Mouse (Mus musculus): ENCODE measurements around the gene Gga1. TPM values are rescaled to one million over a fixed set of nuclear protein-coding genes. Genes with fewer than 3 reads are reported as not detected.
A peak's percentile ranks its signal among the peaks of the same experiment; 100 is the strongest.

The Gga1 gene
- total and polyA plus RNA-seq, 2 experiments from 2014 or later, result 40.0 to 41.2 TPM

GRCm38 (mm10) chr15:78898507-78899001 lies 21.6 kb downstream of the Gga1 start:
- H3K9me3 ChIP-seq (ENCODE audit: low read length), result no peaks in the 10 kb centered on the region

GRCm38 (mm10) chr15:78899409-78899739 lies 22.4 kb downstream of the Gga1 start, which contains the start of gene Gm49510:
Gene Gm49510 (plus strand): TSS chr15:78899667.
- peak within 1 kb of the TSS; percentile 37 for H3K9ac ChIP-seq (replicated peaks; ENCODE audit: low read length)
- no peaks in the 10 kb centered on the region for H3K36me3 ChIP-seq (ENCODE audit: insufficient read depth, low read length)
- 3% methylated on average over 20 of the region's 20 CpGs for WGBS
- ATAC-seq (no peak), DNase-seq (ENCODE audit: low spot score) (no peak)
- H3K27me3 ChIP-seq (ENCODE audit: insufficient read depth, low read length), result 0 out of 2 replicates have a peak, but pooled peaks cover 3% of the 10 kb centered on the region
- TF ChIP-seq CTCF (IDR thresholded peaks at IDR 0.05; ENCODE audit: low read depth), result no peak
- no peaks in the 10 kb centered on the region for H3K9me3 ChIP-seq (ENCODE audit: low read length)
- peak within 1 kb of the TSS; percentile 67 for H3K4me2 ChIP-seq (ENCODE audit: low read depth, low read length)
- H3K4me3 ChIP-seq (ENCODE audit: low read length), result peak within 1 kb of the TSS; percentile 39
- H3K27ac ChIP-seq, result peak within 1 kb of the TSS; percentile 20; the same call in 1 of the 2 replicates
- H3K4me1 ChIP-seq (ENCODE audit: insufficient read depth, low read length), result peaks cover 10% of the 10 kb centered on the region; the same call in 1 of the 2 replicates

More at GRCm38 (mm10) chr15:78898507-78899001, 21.6 kb downstream of the Gga1 start:
- H3K36me3 ChIP-seq (ENCODE audit: insufficient read depth, low read length), result no peaks in the 10 kb centered on the region
- 0 out of 2 replicates have a peak, but pooled peaks cover 3% of the 10 kb centered on the region for H3K27me3 ChIP-seq (ENCODE audit: insufficient read depth, low read length)
- DNase-seq (ENCODE audit: low spot score) (no peak), ATAC-seq (no peak)
- H3K4me3 ChIP-seq (ENCODE audit: low read length), result no peak overlapping the region
- H3K9ac ChIP-seq (replicated peaks; ENCODE audit: low read length), result no peak overlapping the region
- H3K27ac ChIP-seq, result no peak overlapping the region
- TF ChIP-seq CTCF (IDR thresholded peaks at IDR 0.05; ENCODE audit: low read depth), result no peak
- H3K4me1 ChIP-seq (ENCODE audit: insufficient read depth, low read length), result peaks cover 10% of the 10 kb centered on the region; the same call in 1 of the 2 replicates
- no peak overlapping the region for H3K4me2 ChIP-seq (ENCODE audit: low read depth, low read length)
- 49% methylated on average over 6 of the region's 6 CpGs for WGBS

- no peaks in the 10 kb centered on the region for H3K36me3 ChIP-seq (ENCODE audit: insufficient read depth, low read length)
- peak within 1 kb of the TSS; percentile 67 for H3K4me2 ChIP-seq (ENCODE audit: low read depth, low read length)
- H3K27ac ChIP-seq, result peak within 1 kb of the TSS; percentile 20; the same call in 1 of the 2 replicates
- TF ChIP-seq CTCF (IDR thresholded peaks at IDR 0.05; ENCODE audit: low read depth), result no peak
- H3K9ac ChIP-seq (replicated peaks; ENCODE audit: low read length), result peak within 1 kb of the TSS; percentile 37
- 0 out of 2 replicates have a peak, but pooled peaks cover 3% of the 10 kb centered on the region for H3K27me3 ChIP-seq (ENCODE audit: insufficient read depth, low read length)
- 2% methylated on average over 44 of the region's 47 CpGs for WGBS
- H3K4me3 ChIP-seq (ENCODE audit: low read length), result peak within 1 kb of the TSS; percentile 39
- H3K9me3 ChIP-seq (ENCODE audit: low read length), result no peaks in the 10 kb centered on the region
- DNase-seq (ENCODE audit: low spot score) (peak; percentile 57), ATAC-seq (no peak)
- H3K4me1 ChIP-seq (ENCODE audit: insufficient read depth, low read length), result peaks cover 10% of the 10 kb centered on the region; the same call in 1 of the 2 replicates
Observed at GRCm38 (mm10) chr15:78899740-78900584, 23.0 kb downstream of the Gga1 start, which contains the start of gene Sh3bp1. Gene Sh3bp1 (plus strand): TSS chr15:78899768.

GRCm38 (mm10) chr15:78900585-78901421 lies 23.8 kb downstream of the Gga1 start:
- peak overlapping the region; percentile 67 for H3K4me2 ChIP-seq (ENCODE audit: low read depth, low read length)
- DNase-seq (ENCODE audit: low spot score) (no peak), ATAC-seq (no peak)
- H3K36me3 ChIP-seq (ENCODE audit: insufficient read depth, low read length), result no peaks in the 10 kb centered on the region
- no peaks in the 10 kb centered on the region for H3K9me3 ChIP-seq (ENCODE audit: low read length)
- no peak for TF ChIP-seq CTCF (IDR thresholded peaks at IDR 0.05; ENCODE audit: low read depth)
- peak overlapping the region; percentile 37; the same call in 1 of the 2 replicates for H3K9ac ChIP-seq (replicated peaks; ENCODE audit: low read length)
- H3K27me3 ChIP-seq (ENCODE audit: insufficient read depth, low read length), result 0 out of 2 replicates have a peak, but pooled peaks cover 3% of the 10 kb centered on the region
- 35% methylated on average over 18 of the region's 18 CpGs for WGBS
- peaks cover 10% of the 10 kb centered on the region; the same call in 1 of the 2 replicates for H3K4me1 ChIP-seq (ENCODE audit: insufficient read depth, low read length)
- peak overlapping the region; percentile 39 for H3K4me3 ChIP-seq (ENCODE audit: low read length)
- H3K27ac ChIP-seq, result no peak overlapping the region

GRCm38 (mm10) chr15:78901422-78901789 lies 24.4 kb downstream of the Gga1 start:
- DNase-seq (ENCODE audit: low spot score) (no peak), ATAC-seq (no peak)
- Histone ChIP-seq H3K9ac (replicated peaks; ENCODE audit: low read length) (no peak overlapping the region), H3K4me1 (ENCODE audit: insufficient read depth, low read length) (peaks cover 10% of the 10 kb centered on the region; the same call in 1 of the 2 replicates), H3K9me3 (ENCODE audit: low read length) (no peaks in the 10 kb centered on the region), H3K36me3 (ENCODE audit: insufficient read depth, low read length) (no peaks in the 10 kb centered on the region), H3K4me3 (ENCODE audit: low read length) (no peak overlapping the region), H3K27ac (no peak overlapping the region), H3K4me2 (ENCODE audit: low read depth, low read length) (no peak overlapping the region), H3K27me3 (ENCODE audit: insufficient read depth, low read length) (0 out of 2 replicates have a peak, but pooled peaks cover 3% of the 10 kb centered on the region)
- 46% methylated on average over 8 of the region's 8 CpGs for WGBS
- TF ChIP-seq CTCF (IDR thresholded peaks at IDR 0.05; ENCODE audit: low read depth), result peak; percentile 33; the same call in 1 of the 2 replicates

GRCm38 (mm10) chr15:78903243-78903642 lies 26.3 kb downstream of the Gga1 start:
- no peaks in the 10 kb centered on the region; the same call in 1 of the 2 replicates for H3K36me3 ChIP-seq (ENCODE audit: insufficient read depth, low read length)
- no peaks in the 10 kb centered on the region for H3K9me3 ChIP-seq (ENCODE audit: low read length)
- WGBS, result 5% methylated on average over 2 of the region's 2 CpGs
- ATAC-seq (peak; percentile 47; the same call in 1 of the 2 replicates), DNase-seq (ENCODE audit: low spot score) (peak; percentile 87)
- H3K27me3 ChIP-seq (ENCODE audit: insufficient read depth, low read length), result 0 out of 2 replicates have a peak, but pooled peaks cover 3% of the 10 kb centered on the region
- no peak overlapping the region for H3K4me3 ChIP-seq (ENCODE audit: low read length)
- no peak overlapping the region for H3K9ac ChIP-seq (replicated peaks; ENCODE audit: low read length)
- H3K4me2 ChIP-seq (ENCODE audit: low read depth, low read length), result no peak overlapping the region
- no peak overlapping the region for H3K27ac ChIP-seq
- peak; percentile 93 for TF ChIP-seq CTCF (IDR thresholded peaks at IDR 0.05; ENCODE audit: low read depth)
- peaks cover 10% of the 10 kb centered on the region; the same call in 1 of the 2 replicates for H3K4me1 ChIP-seq (ENCODE audit: insufficient read depth, low read length)

All from hindbrain, postnatal 0 days (tissue).